Mouse (Mus musculus): ENCODE results near the gene Tspan9.

DNA sequence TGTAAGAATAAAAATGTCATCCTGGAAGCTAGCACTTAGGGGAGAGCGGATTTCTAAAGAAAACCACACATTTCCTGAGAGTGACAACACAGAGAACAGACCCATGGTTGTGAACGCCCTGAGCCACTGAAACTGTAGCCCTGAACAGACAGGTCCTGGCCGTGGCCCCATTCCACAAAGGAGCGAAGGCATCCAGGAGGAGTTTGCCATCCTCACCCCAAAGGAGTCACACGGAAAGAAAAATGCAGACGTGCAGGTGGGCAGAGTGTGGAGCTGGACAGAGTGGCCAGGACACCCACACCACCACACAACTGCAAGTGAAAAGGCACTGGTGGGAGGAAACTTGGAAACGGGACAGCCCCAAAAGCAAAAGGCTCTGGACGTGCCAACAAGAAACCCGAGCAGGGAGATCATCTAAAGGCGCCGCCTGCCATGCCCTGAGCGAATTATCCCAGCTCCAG is 136.1 kb downstream of the Tspan9 start:
- no peak for TF ChIP-seq CTCF (IDR thresholded peaks at IDR 0.05; ENCODE audit: low read depth)
- TF ChIP-seq EP300 (IDR thresholded peaks at IDR 0.05; ENCODE audit: low read depth): no peak

Data from liver, postnatal 0 days (tissue).